Mouse (Mus musculus): ENCODE data around the gene Tacc2. TPM values are rescaled to one million over a fixed set of nuclear protein-coding genes. Genes with fewer than 3 reads are reported as not detected.
"Not testable (repeated sequence)": the region's sequence is repeated elsewhere in the genome, so short reads cannot be mapped to it uniquely, and the experiment has no call there.

Gene Tacc2
- 10 to 100 TPM; 75.1 to 82.4 TPM for total RNA-seq (2021)

DNA sequence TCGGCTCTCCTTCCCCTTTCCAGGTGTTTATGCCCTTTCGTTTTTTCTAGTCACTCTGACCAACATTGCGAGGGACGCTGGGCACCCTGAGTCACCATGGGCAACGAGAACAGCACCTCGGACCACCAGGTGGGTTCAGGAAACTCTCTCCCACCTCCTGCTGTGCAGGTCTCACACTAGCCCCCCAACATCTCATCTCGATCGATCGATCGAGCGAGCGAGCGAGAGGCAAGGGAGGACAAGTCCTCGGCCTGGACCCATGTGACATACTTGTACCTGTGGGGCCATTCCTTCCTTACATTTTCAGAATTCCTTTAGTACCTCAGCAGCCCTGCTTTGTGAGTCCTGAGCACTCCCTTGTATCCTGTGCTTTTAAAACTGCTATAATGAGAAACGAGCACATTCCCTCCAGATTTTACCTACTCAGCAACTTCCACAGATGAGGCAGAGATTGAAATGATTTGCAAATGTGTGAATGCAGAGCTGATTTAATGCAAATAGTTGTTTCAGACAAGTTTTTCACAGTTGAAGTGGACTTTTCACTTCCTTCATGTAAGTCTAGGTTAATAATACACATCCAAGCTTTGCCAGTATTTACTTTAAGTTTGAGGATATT is at the start of gene Tacc2:
TSS of gene Tacc2 (plus strand) at position 51 of the 616 bp plus-strand sequence.
- no peak for DNase-seq (ENCODE audit: extremely low spot score in 1 of 2, low spot score in 1 of 2)

GRCm38 (mm10) chr7:130531138-130531537 is 46.1 kb upstream of the Tacc2 start:
- DNase-seq (ENCODE audit: extremely low spot score in 1 of 2, low spot score in 1 of 2): not testable (repeated sequence)

GRCm38 (mm10) chr7:130533316-130534260 is 43.6 kb upstream of the Tacc2 start:
- DNase-seq (ENCODE audit: extremely low spot score in 1 of 2, low spot score in 1 of 2): peak; percentile 88 to 99

DNA sequence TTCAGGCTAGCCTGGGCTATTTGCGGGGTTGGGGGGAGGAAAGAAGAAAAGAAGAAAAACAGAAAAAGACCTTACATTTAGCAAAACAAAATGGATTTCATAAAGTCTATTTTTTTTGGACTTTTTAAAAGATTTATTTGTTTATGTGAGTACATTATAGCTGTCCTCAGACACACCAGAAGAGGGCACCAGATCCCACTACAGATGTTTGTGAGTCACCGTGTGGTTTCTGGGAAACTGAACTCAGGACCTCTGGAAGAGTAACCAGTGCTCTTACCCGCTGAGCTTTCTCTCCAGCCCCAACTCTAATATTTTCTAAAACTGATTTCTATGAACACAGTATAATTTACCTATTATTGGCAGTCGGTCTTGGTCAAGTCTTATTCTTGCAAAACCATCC is 42.1 kb upstream of the Tacc2 start:
- no peak for DNase-seq (ENCODE audit: extremely low spot score in 1 of 2, low spot score in 1 of 2)

- DNase-seq (ENCODE audit: extremely low spot score in 1 of 2, low spot score in 1 of 2): no peak
Measured at GRCm38 (mm10) chr7:130537068-130537467, 40.2 kb upstream of the Tacc2 start.

DNA sequence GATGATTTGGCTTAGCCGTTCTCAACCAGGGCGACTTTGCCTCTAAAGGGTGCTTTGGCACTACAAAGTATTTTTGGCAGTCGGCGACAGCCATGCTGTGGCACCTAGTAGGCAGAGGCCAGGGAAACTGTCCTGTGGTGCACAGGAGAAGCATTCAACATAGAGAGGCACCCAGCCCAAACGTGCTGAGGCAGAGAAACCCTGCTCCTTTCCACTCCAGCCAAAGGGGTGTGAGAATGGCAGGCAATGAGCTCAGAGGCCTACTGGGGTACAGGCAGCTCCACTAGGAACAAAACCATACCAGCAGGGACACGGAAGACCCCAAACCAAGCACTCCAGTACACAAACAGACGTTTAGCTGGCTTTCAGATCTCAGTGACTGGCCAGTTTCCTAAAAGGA is 37.1 kb upstream of the Tacc2 start:
- no peak for DNase-seq (ENCODE audit: extremely low spot score in 1 of 2, low spot score in 1 of 2)

DNA sequence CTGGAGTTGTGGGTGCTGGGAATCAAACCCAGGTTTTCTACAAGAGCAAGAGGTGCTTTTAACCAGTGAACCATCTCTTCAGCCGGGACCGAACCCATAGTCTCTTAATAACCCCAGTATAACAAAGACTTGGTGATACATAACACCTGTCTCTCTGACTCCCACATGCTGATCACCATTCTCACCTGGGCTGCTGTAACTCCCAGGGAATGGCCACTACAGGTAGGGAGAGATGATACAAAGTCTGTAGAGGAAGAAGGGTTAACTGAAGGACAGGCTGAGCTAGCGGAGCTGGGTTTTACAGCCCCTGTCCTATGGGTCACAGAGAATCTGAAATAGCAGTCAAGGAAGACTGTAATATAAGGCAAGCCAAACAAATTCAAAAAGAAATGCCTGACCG is 34.1 kb upstream of the Tacc2 start:
- no peak for DNase-seq (ENCODE audit: extremely low spot score in 1 of 2, low spot score in 1 of 2)

DNA sequence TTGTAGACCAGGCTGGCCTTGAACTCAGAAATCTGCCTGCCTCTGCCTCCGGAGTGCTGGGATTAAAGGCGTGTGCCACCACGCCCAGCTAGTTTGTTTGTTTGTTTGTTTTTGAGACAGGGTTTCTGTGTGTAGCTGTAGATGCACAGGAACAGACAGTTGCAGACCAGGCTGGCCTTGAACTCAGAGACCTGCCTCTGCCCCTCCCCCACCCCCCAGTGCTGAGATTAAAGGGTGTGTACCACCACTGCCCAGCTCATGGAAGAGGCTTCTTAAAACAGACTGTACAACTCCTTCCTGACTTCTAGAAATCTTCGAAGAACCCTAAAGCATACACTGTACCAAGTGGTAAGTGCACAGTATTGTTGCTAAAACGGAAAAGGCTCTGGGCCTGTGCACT is 31.8 kb upstream of the Tacc2 start:
- no peak for DNase-seq (ENCODE audit: extremely low spot score in 1 of 2, low spot score in 1 of 2)

GRCm38 (mm10) chr7:130545893-130546292 is 31.3 kb upstream of the Tacc2 start:
- no peak for DNase-seq (ENCODE audit: extremely low spot score in 1 of 2, low spot score in 1 of 2)

- DNase-seq (ENCODE audit: extremely low spot score in 1 of 2, low spot score in 1 of 2): no peak
Measured at GRCm38 (mm10) chr7:130546421-130546790, 30.8 kb upstream of the Tacc2 start.

- DNase-seq (ENCODE audit: extremely low spot score in 1 of 2, low spot score in 1 of 2): peak; percentile 86 to 89
Measured at GRCm38 (mm10) chr7:130546791-130547484, 30.3 kb upstream of the Tacc2 start.

DNA sequence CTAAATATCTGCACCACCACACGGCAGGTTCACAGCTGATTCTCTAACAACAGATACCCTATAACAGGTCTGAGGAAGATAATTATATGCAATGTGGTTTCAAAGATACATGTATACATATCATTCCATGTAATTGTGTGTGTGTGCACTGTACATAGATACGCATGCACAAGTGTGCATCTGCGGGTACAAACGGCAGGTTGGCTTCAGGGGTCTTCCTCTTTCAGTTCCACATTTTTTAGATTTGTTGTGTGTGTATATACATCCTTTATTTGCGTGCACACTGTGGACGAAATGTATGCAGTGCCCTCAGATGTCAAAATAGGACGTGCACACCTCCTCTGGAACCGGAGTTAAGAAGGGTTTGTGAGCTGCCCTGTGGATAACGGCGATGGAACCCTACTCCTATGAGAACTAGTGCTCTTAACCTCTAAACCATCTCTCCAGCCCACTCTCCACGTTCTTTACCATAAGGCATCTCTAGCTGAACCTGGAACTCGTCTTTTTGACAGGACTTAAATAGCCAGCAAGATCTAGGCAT is 29.5 kb upstream of the Tacc2 start:
- no peak for DNase-seq (ENCODE audit: extremely low spot score in 1 of 2, low spot score in 1 of 2)

GRCm38 (mm10) chr7:130552780-130553179 is 24.5 kb upstream of the Tacc2 start:
- DNase-seq (ENCODE audit: extremely low spot score in 1 of 2, low spot score in 1 of 2): no peak

GRCm38 (mm10) chr7:130553321-130553720 is 23.9 kb upstream of the Tacc2 start:
- DNase-seq (ENCODE audit: extremely low spot score in 1 of 2, low spot score in 1 of 2): no peak

DNA sequence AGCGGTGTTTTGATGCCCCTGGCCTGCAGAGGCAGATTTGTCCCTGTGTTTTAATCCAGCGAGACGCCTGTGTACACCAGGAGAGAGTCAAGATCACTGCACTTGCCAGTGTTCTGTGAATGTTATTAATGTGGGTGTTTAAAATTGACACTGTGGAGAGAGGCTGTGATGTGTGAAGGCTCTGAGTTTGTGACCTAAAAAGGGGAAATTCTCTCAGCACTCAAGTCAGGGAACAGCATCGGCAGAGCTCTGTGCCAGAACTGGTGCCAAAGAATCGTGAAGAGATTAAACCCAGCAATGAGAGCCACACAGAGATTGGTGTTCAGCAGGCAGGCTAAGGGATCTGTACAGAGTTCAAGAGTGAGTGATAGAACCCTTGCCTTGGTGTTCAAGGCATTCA is 21.6 kb upstream of the Tacc2 start:
- DNase-seq (ENCODE audit: extremely low spot score in 1 of 2, low spot score in 1 of 2): no peak

GRCm38 (mm10) chr7:130558592-130558991 is 18.6 kb upstream of the Tacc2 start:
- DNase-seq (ENCODE audit: extremely low spot score in 1 of 2, low spot score in 1 of 2): no peak

GRCm38 (mm10) chr7:130560933-130561332 is 16.3 kb upstream of the Tacc2 start:
- no peak for DNase-seq (ENCODE audit: extremely low spot score in 1 of 2, low spot score in 1 of 2)

DNA sequence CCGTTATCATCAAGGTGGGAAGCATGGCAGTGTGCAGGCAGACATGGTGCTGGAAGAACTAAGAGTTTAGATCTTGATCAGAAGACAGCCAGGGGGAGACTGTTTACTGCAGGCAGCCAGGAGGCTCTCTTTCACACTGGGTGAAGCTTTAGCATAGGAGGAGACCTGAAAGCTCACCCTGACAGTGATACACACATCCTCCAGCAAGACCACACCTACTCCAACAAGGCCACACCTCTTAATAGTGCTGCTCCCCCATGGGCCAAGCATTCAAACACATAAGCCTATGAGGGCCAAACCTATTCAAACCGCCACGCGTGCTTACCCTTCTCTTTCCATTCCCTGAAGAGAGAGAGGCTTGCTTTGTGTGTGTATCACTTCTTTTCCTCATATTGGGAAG is 14.0 kb upstream of the Tacc2 start:
- no peak for DNase-seq (ENCODE audit: extremely low spot score in 1 of 2, low spot score in 1 of 2)

DNA sequence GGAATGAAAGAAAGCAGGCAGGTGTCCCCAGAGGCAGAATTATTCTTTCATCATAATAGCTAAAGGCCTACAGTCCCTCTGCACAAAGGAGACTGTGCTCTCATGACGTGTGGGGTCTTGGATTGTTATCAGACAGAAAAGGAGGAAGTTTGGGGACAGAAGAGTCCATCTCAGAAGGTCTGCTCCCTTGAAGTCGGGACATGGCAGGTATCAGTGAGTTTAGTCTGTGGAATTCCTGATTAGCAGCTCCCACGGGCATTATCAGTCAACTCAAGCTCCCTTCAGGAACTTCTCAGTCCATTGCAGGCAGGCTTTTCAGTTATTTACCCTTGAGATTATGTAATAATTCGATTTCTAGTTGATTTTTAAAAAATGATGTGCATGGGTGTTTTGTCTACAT is 13.4 kb upstream of the Tacc2 start:
- DNase-seq (ENCODE audit: extremely low spot score in 1 of 2, low spot score in 1 of 2): no peak

DNA sequence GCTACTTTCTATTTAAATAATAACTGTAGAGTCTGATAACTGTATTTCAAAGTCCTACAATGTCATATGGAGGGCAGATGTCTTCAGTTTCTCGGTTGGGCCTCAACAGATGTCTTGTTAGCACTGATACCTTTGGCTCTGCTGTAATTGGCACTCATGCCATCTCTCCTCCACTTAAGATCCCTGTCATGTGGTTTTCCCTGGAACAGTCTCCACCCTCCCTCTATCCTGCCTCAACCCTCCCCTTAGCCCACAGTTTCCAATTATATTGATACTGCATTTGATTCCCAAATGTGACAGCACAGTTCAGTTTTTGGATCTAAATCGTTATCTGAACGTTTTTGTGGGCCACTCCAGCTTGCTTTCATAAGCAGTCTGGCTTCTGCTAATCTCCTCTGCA is 12.6 kb upstream of the Tacc2 start:
- no peak for DNase-seq (ENCODE audit: extremely low spot score in 1 of 2, low spot score in 1 of 2)

Data from layer of hippocampus, postnatal 25 days (tissue).